Mouse (Mus musculus) megakaryocyte, embryonic 14.5 days (primary cell): ENCODE results near the gene Rack1.

Experiments
- FLI1 ChIP-seq: IDR thresholded peaks from 2 replicates; pipeline ENCODE4 v1.6.1; 2012; ENCODE audit warnings: low read length, inconsistent platforms, mixed read lengths
- GATA1 ChIP-seq: IDR thresholded peaks from 3 replicates; pipeline ENCODE4 v1.6.1; 2012; ENCODE audit warnings: mixed read lengths, low read length, inconsistent platforms, borderline replicate concordance

DNA sequence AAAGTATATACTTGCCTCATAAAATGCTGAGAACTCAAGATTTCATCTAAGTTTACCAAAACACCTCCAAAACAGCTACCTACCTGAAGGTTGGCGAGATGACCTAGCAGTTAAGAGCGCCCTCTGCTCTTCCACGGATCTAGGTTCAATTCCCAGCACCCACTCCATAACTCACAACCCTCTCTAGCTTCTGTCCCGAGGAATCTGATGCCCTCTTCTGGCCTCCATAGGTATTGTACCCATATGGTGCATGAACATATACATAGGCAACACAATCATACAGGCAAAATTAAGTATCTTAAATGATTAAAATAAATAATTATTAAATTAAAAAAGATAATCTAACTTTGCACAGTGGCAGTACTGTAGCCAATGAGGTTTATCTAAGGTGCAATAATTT, 17.9 kb upstream of the Rack1 start:
- TF ChIP-seq GATA1 (no peak), FLI1 (no peak)
